17 mouse cellular contexts compared by ENCODE assay signal in the genomic region with DNA sequence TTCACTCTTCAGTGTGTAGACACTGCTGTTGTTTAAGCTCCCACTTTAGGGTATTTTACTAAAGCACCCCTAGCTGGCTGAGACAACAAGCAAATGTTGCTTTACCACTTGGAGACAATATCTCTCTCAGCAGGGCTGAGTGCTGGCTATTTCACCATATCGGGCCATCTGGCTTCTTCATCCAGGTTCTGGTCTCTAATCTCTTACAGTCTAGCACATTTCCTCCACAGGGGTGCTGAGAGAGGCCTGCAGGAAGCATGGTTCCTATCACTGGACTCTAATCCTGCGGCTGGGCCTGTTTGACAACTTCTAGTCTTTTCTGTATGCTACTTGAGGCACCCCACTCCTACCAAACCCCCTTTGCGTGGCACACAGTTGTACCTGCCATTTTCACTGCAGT. TPM values are rescaled to one million over a fixed set of nuclear protein-coding genes. Genes with fewer than 3 reads are reported as not detected.
"Had no signal": no experiment of that assay in that cellular context is flagged by ENCODE, and none has a peak within 500 bp of the region (broad histone marks: within the 10 kb centered on the region; RNA-seq: fewer than 3 reads in every experiment).

No protein-coding gene starts in this region.

- H3K27ac ChIP-seq: kidney, embryonic 15.5 days; left cerebral cortex, adult 2 months; limb, embryonic 10.5 days; liver, embryonic 14.5 days; midbrain, embryonic 10.5 days; neural tube, embryonic 13.5 days had no signal

- DNase-seq: kidney, postnatal 14 days; lung, adult 2 months; lung, postnatal 4 days; midbrain, embryonic 14.5 days; retina, postnatal 1 day; right cerebral cortex, postnatal 4 days; spleen, adult 18-20 months; thymus, adult 18-20 months; thymus, postnatal 14 days had no signal

- ATAC-seq: lung, postnatal 0 days had no signal

- H3K9me3 ChIP-seq: kidney, embryonic 15.5 days; limb, embryonic 10.5 days; midbrain, embryonic 10.5 days; neural tube, embryonic 13.5 days had no signal

- H3K4me1 ChIP-seq: kidney, embryonic 15.5 days; limb, embryonic 10.5 days; midbrain, embryonic 10.5 days had no signal

- H3K36me3 ChIP-seq: kidney, embryonic 15.5 days; limb, embryonic 10.5 days; midbrain, embryonic 10.5 days; neural tube, embryonic 13.5 days had no signal

- H3K9ac ChIP-seq: kidney, embryonic 15.5 days; liver, embryonic 14.5 days; neural tube, embryonic 13.5 days had no signal

- H3K27me3 ChIP-seq: kidney, embryonic 15.5 days; neural tube, embryonic 13.5 days had no signal

- H3K4me2 ChIP-seq: kidney, embryonic 15.5 days; neural tube, embryonic 13.5 days had no signal

- H3K4me3 ChIP-seq: kidney, embryonic 15.5 days; left cerebral cortex, adult 2 months; limb, embryonic 10.5 days; midbrain, embryonic 10.5 days; neural tube, embryonic 13.5 days had no signal

RNA-seq across cellular contexts. Expression of a gene that starts 51.7 kb away (rescaled TPM):
- total RNA-seq: megakaryocyte, adult 5-6 weeks had no signal
